Mouse (Mus musculus) adrenal gland, postnatal 4 days (tissue): ENCODE measurements around the gene Olfr455. TPM values are rescaled to one million over a fixed set of nuclear protein-coding genes. Genes with fewer than 3 reads are reported as not detected.

Experiments used
- DNase-seq, 2 experiments: peaks; one replicate each; pipeline ENCODE4 v3.0.0; 2021 to 2022; ENCODE audit warnings: low spot score in 2 of 2, mixed read lengths in 2 of 2
- total RNA-seq, 2 experiments: library from RNA; stranded (reverse); gene quantifications; 2 replicates each; pipeline ENCODE4 v1.2.3; 2021

The Olfr455 gene
- total RNA-seq, 2 experiments from 2014 or later: 0.23 TPM; not detected in 1

- no peak for DNase-seq
Observed at GRCm38 (mm10) chr6:42489731-42490130, 57.7 kb downstream of the Olfr455 start.

- no peak for DNase-seq
Observed at GRCm38 (mm10) chr6:42487114-42487513, 60.3 kb downstream of the Olfr455 start, which contains the start of gene Olfr456. Gene Olfr456, minus strand, starts transcription at chr6:42487214.

Other genes with a start within 250 kb of the Olfr455 start
- gene Fam131b, start 222.9 kb downstream of the Olfr455 start, total RNA-seq: 1 to 10 TPM; 1.3 to 1.5 TPM
- 100 to 1,000 TPM; 106 to 111 TPM for gene Zyx, start 198.0 kb downstream of the Olfr455 start, total RNA-seq
- gene Epha1, start 174.3 kb downstream of the Olfr455 start, total RNA-seq: 1 to 10 TPM; 3.2 to 4.9 TPM
- gene Tas2r143, start 147.3 kb downstream of the Olfr455 start, total RNA-seq: 1 to 10 TPM; 2.7 TPM
- 1 to 10 TPM; 1.2 to 1.8 TPM for gene Tas2r135, start 142.2 kb downstream of the Olfr455 start, total RNA-seq
- gene Tas2r126, start 113.1 kb downstream of the Olfr455 start, total RNA-seq: 1 to 10 TPM in 1 of 2 experiments, under 1 TPM in 1; 0.98 to 1.1 TPM
- not detected for gene Olfr458, start 82.4 kb downstream of the Olfr455 start, total RNA-seq
- not detected for gene Olfr457, start 71.3 kb downstream of the Olfr455 start, total RNA-seq
- not detected for gene Olfr456, start 60.4 kb downstream of the Olfr455 start, total RNA-seq
- gene Tcaf3, start 50.1 kb upstream of the Olfr455 start, total RNA-seq: not detected
- 10 to 100 TPM in 1 of 2 experiments, 1 to 10 TPM in 1; 8.1 to 10.4 TPM for gene Tcaf2, start 97.7 kb upstream of the Olfr455 start, total RNA-seq
- 10 to 100 TPM; 69.2 to 78.4 TPM for gene Tcaf1, start 162.5 kb upstream of the Olfr455 start, total RNA-seq
- gene Olfr453, start 191.8 kb upstream of the Olfr455 start, total RNA-seq: not detected
- gene Olfr38, start 208.8 kb upstream of the Olfr455 start, total RNA-seq: not detected
- gene Olfr452, start 237.5 kb upstream of the Olfr455 start, total RNA-seq: not detected